Mouse (Mus musculus): ENCODE measurements around the gene Vps53. TPM values are rescaled to one million over a fixed set of nuclear protein-coding genes. Genes with fewer than 3 reads are reported as not detected.

The Vps53 gene
- polyA plus RNA-seq (2017; shearing (Covaris generic)), result 42.8 TPM

GRCm38 (mm10) chr11:76179495-76180145 lies at the start of gene Vps53, which contains the start of gene Fam57a:
Gene Vps53 (minus strand): TSS chr11:76179647.
Gene Fam57a (plus strand): TSS chr11:76179671.

GRCm38 (mm10) chr11:76217390-76217800 lies 37.9 kb upstream of the Vps53 start, which contains the start of the genes Dbil5 and Gemin4:
Gene Dbil5 (plus strand): TSS chr11:76217608.
Gene Gemin4 (minus strand): TSS chr11:76217664.

GRCm38 (mm10) chr11:76027139-76028071 lies 152.0 kb downstream of the Vps53 start, which contains the start of gene Rflnb:
Gene Rflnb (minus strand): TSS chr11:76027782.

GRCm38 (mm10) chr11:75999440-76000155 lies 179.8 kb downstream of the Vps53 start, which contains the start of gene 1700016K19Rik:
Gene 1700016K19Rik (plus strand): TSS chr11:75999912.

Other genes starting within 250 kb of the Vps53 start
- gene Rph3al, start 241.2 kb downstream of the Vps53 start, polyA plus RNA-seq (2017; shearing (Covaris generic)), result 10.7 TPM
- not detected for gene 1700016K19Rik, start 179.7 kb downstream of the Vps53 start, polyA plus RNA-seq (2017; shearing (Covaris generic))
- 171 TPM for gene Rflnb, start 151.9 kb downstream of the Vps53 start, polyA plus RNA-seq (2017; shearing (Covaris generic))
- 1.4 TPM for gene Fam57a, start within 50 bp of the Vps53 start, polyA plus RNA-seq (2017; shearing (Covaris generic))
- not detected for gene Dbil5, start 38.0 kb upstream of the Vps53 start, polyA plus RNA-seq (2017; shearing (Covaris generic))
- gene Gemin4, start 38.0 kb upstream of the Vps53 start, polyA plus RNA-seq (2017; shearing (Covaris generic)), result 10.9 TPM
- 13.9 TPM for gene Mrm3, start 64.1 kb upstream of the Vps53 start, polyA plus RNA-seq (2017; shearing (Covaris generic))
- 40.2 TPM for gene Glod4, start 64.1 kb upstream of the Vps53 start, polyA plus RNA-seq (2017; shearing (Covaris generic))
- 2.5 TPM for gene Nxn, start 219.5 kb upstream of the Vps53 start, polyA plus RNA-seq (2017; shearing (Covaris generic))
- gene Timm22, start 227.3 kb upstream of the Vps53 start, polyA plus RNA-seq (2017; shearing (Covaris generic)), result 23.7 TPM